ENCODE assay signal across 8 mouse cellular contexts in genomic region chr3:152238836-152239235, GRCm38 (mm10). TPM values are rescaled to one million over a fixed set of nuclear protein-coding genes. Genes with fewer than 3 reads are reported as not detected.
DNase-seq lines count a peak whose midpoint lies in the region; ATAC-seq and TF ChIP-seq lines count a peak whose summit lies in the region.

No protein-coding gene starts in this region.

- no peaks in the 10 kb centered on the region for H3K27me3 ChIP-seq in hindbrain, postnatal 0 days (ENCODE audit: insufficient read depth, low read length)
- H3K27me3 ChIP-seq in hindbrain, embryonic 13.5 days = no peaks in the 10 kb centered on the region
- no peaks in the 10 kb centered on the region for H3K27me3 ChIP-seq in embryonic facial prominence, embryonic 14.5 days (replicated peaks; ENCODE audit: control insufficient read depth, insufficient read depth, low read length)
- H3K27me3 ChIP-seq in liver, embryonic 13.5 days = no peaks in the 10 kb centered on the region

- no peak overlapping the region for H3K4me2 ChIP-seq in hindbrain, postnatal 0 days (ENCODE audit: low read depth, low read length)
- no peak overlapping the region for H3K4me2 ChIP-seq in hindbrain, embryonic 13.5 days
- H3K4me2 ChIP-seq in embryonic facial prominence, embryonic 14.5 days (ENCODE audit: low read depth, low read length) = no peak overlapping the region
- H3K4me2 ChIP-seq in liver, embryonic 13.5 days = no peak overlapping the region

- H3K9ac ChIP-seq in hindbrain, postnatal 0 days (replicated peaks; ENCODE audit: low read length) = no peak overlapping the region
- H3K9ac ChIP-seq in hindbrain, embryonic 13.5 days = no peak overlapping the region
- H3K9ac ChIP-seq in embryonic facial prominence, embryonic 14.5 days (ENCODE audit: low read depth, low read length) = no peak overlapping the region
- no peak overlapping the region for H3K9ac ChIP-seq in liver, embryonic 13.5 days

- TF ChIP-seq CTCF in hindbrain, postnatal 0 days (IDR thresholded peaks at IDR 0.05; ENCODE audit: low read depth) = no peak

- no peak for DNase-seq in hindbrain, postnatal 0 days (ENCODE audit: low spot score)
- peak; percentile 41 for DNase-seq in embryonic facial prominence, embryonic 14.5 days (ENCODE audit: low spot score)
- DNase-seq in liver, embryonic 13.5 days = no peak
- no peak for DNase-seq in frontal cortex, postnatal 10 days (ENCODE audit: low spot score in 2 of 2)
- no peak for DNase-seq in adrenal gland, postnatal 25 days
- DNase-seq in left cerebral cortex, adult 8-10 months (ENCODE audit: low spot score in 2 of 2) = no peak

- H3K27ac ChIP-seq in hindbrain, postnatal 0 days = no peak overlapping the region
- no peak overlapping the region for H3K27ac ChIP-seq in hindbrain, embryonic 13.5 days
- H3K27ac ChIP-seq in embryonic facial prominence, embryonic 14.5 days (replicated peaks; ENCODE audit: low read depth, low read length) = no peak overlapping the region
- no peak overlapping the region for H3K27ac ChIP-seq in liver, embryonic 13.5 days

- H3K4me1 ChIP-seq in hindbrain, postnatal 0 days (ENCODE audit: insufficient read depth, low read length) = no peaks in the 10 kb centered on the region
- H3K4me1 ChIP-seq in hindbrain, embryonic 13.5 days (replicated peaks) = no peaks in the 10 kb centered on the region
- H3K4me1 ChIP-seq in embryonic facial prominence, embryonic 14.5 days (ENCODE audit: control insufficient read depth, insufficient read depth, low read length) = no peaks in the 10 kb centered on the region
- H3K4me1 ChIP-seq in liver, embryonic 13.5 days (replicated peaks) = no peaks in the 10 kb centered on the region

- WGBS in hindbrain, postnatal 0 days = 56% methylated on average over 2 of the region's 2 CpGs
- 66% methylated on average over 2 of the region's 2 CpGs for WGBS in hindbrain, embryonic 13.5 days
- 68% methylated on average over 2 of the region's 2 CpGs for WGBS in embryonic facial prominence, embryonic 14.5 days
- 36% methylated on average over 2 of the region's 2 CpGs for WGBS in liver, embryonic 13.5 days (ENCODE audit: insufficient replicate concordance)

- peaks cover 7% of the 10 kb centered on the region; the same call in 1 of the 2 replicates for H3K36me3 ChIP-seq in hindbrain, postnatal 0 days (ENCODE audit: insufficient read depth, low read length)
- peaks cover 34% of the 10 kb centered on the region for H3K36me3 ChIP-seq in hindbrain, embryonic 13.5 days
- H3K36me3 ChIP-seq in embryonic facial prominence, embryonic 14.5 days (ENCODE audit: control insufficient read depth, insufficient read depth, low read length) = peaks cover 51% of the 10 kb centered on the region
- peaks cover 30% of the 10 kb centered on the region for H3K36me3 ChIP-seq in liver, embryonic 13.5 days

- H3K4me3 ChIP-seq in hindbrain, postnatal 0 days (ENCODE audit: low read length) = no peak overlapping the region
- no peak overlapping the region for H3K4me3 ChIP-seq in hindbrain, embryonic 13.5 days
- no peak overlapping the region for H3K4me3 ChIP-seq in embryonic facial prominence, embryonic 14.5 days (ENCODE audit: low read depth, low read length)
- H3K4me3 ChIP-seq in liver, embryonic 13.5 days (replicated peaks) = no peak overlapping the region

- H3K9me3 ChIP-seq in hindbrain, postnatal 0 days (ENCODE audit: low read length) = no peaks in the 10 kb centered on the region
- no peaks in the 10 kb centered on the region for H3K9me3 ChIP-seq in hindbrain, embryonic 13.5 days
- H3K9me3 ChIP-seq in embryonic facial prominence, embryonic 14.5 days (ENCODE audit: control insufficient read depth, low read length) = no peaks in the 10 kb centered on the region
- H3K9me3 ChIP-seq in liver, embryonic 13.5 days (replicated peaks) = no peaks in the 10 kb centered on the region

- peak; percentile 59 for ATAC-seq in hindbrain, postnatal 0 days
- ATAC-seq in hindbrain, embryonic 13.5 days (ENCODE audit: low FRiP score) = no peak
- peak; percentile 71 for ATAC-seq in CD4-positive, CD25-positive, alpha-beta regulatory T cell, adult 4 months
- no peak for ATAC-seq in embryonic facial prominence, embryonic 14.5 days (ENCODE audit: low read depth)
- ATAC-seq in liver, embryonic 13.5 days (ENCODE audit: low read depth) = peak; percentile 61

RNA-seq across cellular contexts. Expression of gene Nexn, which starts 27.3 kb away (rescaled TPM):
- total RNA-seq in hindbrain, postnatal 0 days (2014; rRNA removed) = 0.37 and 6.4 TPM in 2 replicates
- 2.5 and 3.4 TPM in 2 replicates for polyA plus RNA-seq in hindbrain, postnatal 0 days (2015; fragmentation: Nextera tagmentation; extraction: Ambion mirVana)
- polyA plus RNA-seq in hindbrain, embryonic 13.5 days (2015; fragmentation: Nextera tagmentation; extraction: Ambion mirVana) = 3.1 and 3.8 TPM in 2 replicates
- polyA plus RNA-seq in CD4-positive, CD25-positive, alpha-beta regulatory T cell, adult 4 months (2017; shearing (Covaris generic)) = 1 to 10 TPM; 2.0 to 5.2 TPM
- polyA plus RNA-seq in embryonic facial prominence, embryonic 14.5 days (2014; fragmentation: Nextera tagmentation; extraction: Ambion mirVana) = 30.8 and 42.0 TPM in 2 replicates
- polyA plus RNA-seq in liver, embryonic 13.5 days (2015; fragmentation: Nextera tagmentation; extraction: Ambion mirVana) = 1.6 and 1.8 TPM in 2 replicates
- 3.5 and 4.7 TPM in 2 replicates for total RNA-seq in adrenal gland, postnatal 25 days (2021)
- total RNA-seq in left cerebral cortex, adult 8-10 months (2022) = 1 to 10 TPM; 6.5 to 9.8 (median 7.7) TPM

RNA-seq across cellular contexts. Expression of gene Fubp1, which starts 28.6 kb away (rescaled TPM):
- 139 and 148 TPM in 2 replicates for total RNA-seq in hindbrain, postnatal 0 days (2014; rRNA removed)
- 130 and 139 TPM in 2 replicates for polyA plus RNA-seq in hindbrain, postnatal 0 days (2015; fragmentation: Nextera tagmentation; extraction: Ambion mirVana)
- 297 and 299 TPM in 2 replicates for polyA plus RNA-seq in hindbrain, embryonic 13.5 days (2015; fragmentation: Nextera tagmentation; extraction: Ambion mirVana)
- polyA plus RNA-seq in CD4-positive, CD25-positive, alpha-beta regulatory T cell, adult 4 months (2017; shearing (Covaris generic)) = 100 to 1,000 TPM; 256 to 262 TPM
- 199 and 200 TPM in 2 replicates for polyA plus RNA-seq in embryonic facial prominence, embryonic 14.5 days (2014; fragmentation: Nextera tagmentation; extraction: Ambion mirVana)
- polyA plus RNA-seq in liver, embryonic 13.5 days (2015; fragmentation: Nextera tagmentation; extraction: Ambion mirVana) = 99.4 and 128 TPM in 2 replicates
- total RNA-seq in adrenal gland, postnatal 25 days (2021) = 157 and 210 TPM in 2 replicates
- total RNA-seq in left cerebral cortex, adult 8-10 months (2022) = 100 to 1,000 TPM in 3 of 4 experiments, 10 to 100 TPM in 1; 98.9 to 115 (median 104) TPM

RNA-seq across cellular contexts. Expression of gene Dnajb4, which starts 28.7 kb away (rescaled TPM):
- total RNA-seq in hindbrain, postnatal 0 days (2014; rRNA removed) = 26.5 and 40.8 TPM in 2 replicates
- 47.8 and 49.0 TPM in 2 replicates for polyA plus RNA-seq in hindbrain, postnatal 0 days (2015; fragmentation: Nextera tagmentation; extraction: Ambion mirVana)
- 37.0 and 37.5 TPM in 2 replicates for polyA plus RNA-seq in hindbrain, embryonic 13.5 days (2015; fragmentation: Nextera tagmentation; extraction: Ambion mirVana)
- polyA plus RNA-seq in CD4-positive, CD25-positive, alpha-beta regulatory T cell, adult 4 months (2017; shearing (Covaris generic)) = 1 to 10 TPM; 8.1 to 10.0 TPM
- polyA plus RNA-seq in embryonic facial prominence, embryonic 14.5 days (2014; fragmentation: Nextera tagmentation; extraction: Ambion mirVana) = 32.6 and 36.5 TPM in 2 replicates
- polyA plus RNA-seq in liver, embryonic 13.5 days (2015; fragmentation: Nextera tagmentation; extraction: Ambion mirVana) = 35.2 and 46.3 TPM in 2 replicates
- total RNA-seq in adrenal gland, postnatal 25 days (2021) = 35.4 and 36.6 TPM in 2 replicates
- total RNA-seq in left cerebral cortex, adult 8-10 months (2022) = 10 to 100 TPM; 62.7 to 70.1 (median 65.9) TPM

Comparison
In these comparisons a context has a peak if more than half of its experiments do, and no peak if none do; other contexts are left out.
1. ATAC-seq: peak in hindbrain, postnatal 0 days (single experiment), CD4-positive, CD25-positive, alpha-beta regulatory T cell, adult 4 months (single experiment) and liver, embryonic 13.5 days (single experiment); none in hindbrain, embryonic 13.5 days (single experiment) and embryonic facial prominence, embryonic 14.5 days (single experiment).